Mouse (Mus musculus) megakaryocyte, embryonic 14.5 days (primary cell): ENCODE measurements around the gene Rbm42.

Experiments
- FLI1 ChIP-seq: IDR thresholded peaks from 2 replicates; pipeline ENCODE4 v1.6.1; 2012; ENCODE audit warnings: low read length, inconsistent platforms, mixed read lengths
- GATA1 ChIP-seq: IDR thresholded peaks from 3 replicates; pipeline ENCODE4 v1.6.1; 2012; ENCODE audit warnings: mixed read lengths, low read length, inconsistent platforms, borderline replicate concordance

GRCm38 (mm10) chr7:30669229-30669628 lies 19.1 kb upstream of the Rbm42 start:
- TF ChIP-seq GATA1 (no peak), FLI1 (no peak)
